Mouse (Mus musculus) brain, embryonic 18.5 days (tissue): ENCODE measurements around the gene Foxf1.

Source experiments
- DNase-seq: peaks from one replicate; pipeline ENCODE4 v3.0.0-alpha.2; 2012; ENCODE audit warnings: low read depth, low spot score

The Foxf1 gene

GRCm38 (mm10) chr8:121115136-121115535, 30.9 kb downstream of the Foxf1 start:
- no peak for DNase-seq

- DNase-seq: peak; percentile 63
Observed at GRCm38 (mm10) chr8:121115948-121116347, 31.8 kb downstream of the Foxf1 start, which contains the start of gene Foxc2. TSS of gene Foxc2 (plus strand) at chr8:121116171.

- no peak for DNase-seq
Observed at GRCm38 (mm10) chr8:121116591-121117185, 32.5 kb downstream of the Foxf1 start.

GRCm38 (mm10) chr8:121117186-121117651, 33.0 kb downstream of the Foxf1 start:
- DNase-seq: no peak

- no peak for DNase-seq
Observed at GRCm38 (mm10) chr8:121117906-121118305, 33.7 kb downstream of the Foxf1 start.

- no peak for DNase-seq
Observed at GRCm38 (mm10) chr8:121118634-121119420, 34.6 kb downstream of the Foxf1 start.

GRCm38 (mm10) chr8:121119635-121120455, 35.7 kb downstream of the Foxf1 start:
- no peak for DNase-seq

GRCm38 (mm10) chr8:121120456-121121419, 36.6 kb downstream of the Foxf1 start:
- no peak for DNase-seq

- no peak for DNase-seq
Observed at GRCm38 (mm10) chr8:121121704-121122103, 37.5 kb downstream of the Foxf1 start.

GRCm38 (mm10) chr8:121122368-121122767, 38.2 kb downstream of the Foxf1 start:
- DNase-seq: no peak

GRCm38 (mm10) chr8:121123113-121123512, 38.9 kb downstream of the Foxf1 start:
- no peak for DNase-seq

GRCm38 (mm10) chr8:121124547-121125239, 40.5 kb downstream of the Foxf1 start:
- no peak for DNase-seq

GRCm38 (mm10) chr8:121125311-121125876, 41.2 kb downstream of the Foxf1 start:
- no peak for DNase-seq

- no peak for DNase-seq
Observed at GRCm38 (mm10) chr8:121126191-121126590, 42.0 kb downstream of the Foxf1 start.

- DNase-seq: no peak
Observed at GRCm38 (mm10) chr8:121126694-121127093, 42.5 kb downstream of the Foxf1 start.

- DNase-seq: no peak
Observed at GRCm38 (mm10) chr8:121127291-121127701, 43.1 kb downstream of the Foxf1 start.

- no peak for DNase-seq
Observed at GRCm38 (mm10) chr8:121127756-121128375, 43.7 kb downstream of the Foxf1 start, which contains the start of gene Foxl1. TSS of gene Foxl1 (plus strand) at chr8:121127940.

- DNase-seq: no peak
Observed at GRCm38 (mm10) chr8:121128531-121129264, 44.5 kb downstream of the Foxf1 start.
